Mouse (Mus musculus) stomach, adult 2 months (tissue): ENCODE data around the gene Trmt2a. TPM values are rescaled to one million over a fixed set of nuclear protein-coding genes. Genes with fewer than 3 reads are reported as not detected.

Source experiments
- polyA plus RNA-seq: library from polyadenylated mRNA; depleted of rRNA; stranded (reverse); fragments of >200 nt; gene quantifications from 2 replicates; pipeline ENCODE4 v1.2.3, GENCODE M21; 2012; rRNA removed

Gene Trmt2a
- polyA plus RNA-seq: 21.1 and 23.2 TPM in 2 replicates

GRCm38 (mm10) chr16:18248433-18249363 lies at the start of gene Trmt2a, which contains the start of gene Ranbp1:
Trmt2a (plus strand) TSS chr16:18248679.
Ranbp1 (minus strand) TSS chr16:18248732.

GRCm38 (mm10) chr16:18217579-18217978 lies 30.9 kb upstream of the Trmt2a start, which contains the start of gene Ccdc188:
Ccdc188 (plus strand) TSS chr16:18217879.

GRCm38 (mm10) chr16:18234671-18235388 lies 13.6 kb upstream of the Trmt2a start, which contains the start of gene Zdhhc8:
Zdhhc8 (minus strand) TSS chr16:18235136.

DNA sequence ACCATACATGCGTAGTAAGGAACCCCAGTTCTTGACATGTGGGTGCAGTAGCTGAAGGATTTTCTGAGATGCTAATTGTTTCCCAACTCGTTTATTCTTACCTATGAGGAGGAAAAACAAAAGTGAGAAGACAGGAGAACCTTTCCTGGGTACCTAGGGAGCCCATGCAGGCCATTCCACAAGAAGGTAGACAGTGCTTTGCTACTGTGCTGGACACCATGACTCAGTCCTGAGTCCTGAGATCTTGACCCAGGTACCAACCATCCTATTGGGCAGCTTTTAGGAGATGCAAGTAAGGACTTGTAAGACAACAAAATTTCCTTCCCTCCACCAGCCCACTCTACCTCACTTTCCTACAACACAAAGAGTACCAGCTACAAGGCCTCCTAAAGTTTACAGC lies 9.7 kb downstream of the Trmt2a start, which contains the start of gene Gm49776:
Gene Gm49776 (minus strand): TSS at position 101 of the 400 bp plus-strand sequence.

DNA sequence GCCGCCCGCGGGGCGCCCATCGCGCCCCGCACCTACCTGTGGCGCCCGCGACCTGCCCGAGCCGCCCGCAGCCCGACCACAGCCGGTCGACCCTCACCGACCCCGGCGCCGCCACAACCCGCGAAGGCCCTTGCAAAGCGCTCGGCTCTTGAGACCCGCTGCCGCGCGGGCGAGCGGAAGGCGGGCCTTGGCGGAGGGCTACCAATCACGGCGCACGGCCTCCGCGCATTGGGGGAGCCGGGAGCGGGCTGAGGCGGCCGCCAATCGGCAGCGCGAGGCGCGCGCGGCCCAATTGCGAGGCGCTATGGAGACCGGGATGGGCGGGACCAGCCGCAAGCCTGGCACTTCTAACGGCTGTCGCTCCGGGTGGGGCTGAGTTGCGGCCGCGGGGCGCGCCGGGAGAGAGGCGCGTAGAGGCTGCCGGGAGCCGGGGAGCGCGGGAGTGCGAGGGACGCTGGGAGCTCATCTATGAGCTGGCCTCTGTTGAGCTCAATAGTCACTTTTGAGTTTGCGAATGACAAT lies 40.6 kb downstream of the Trmt2a start, which contains the start of gene Dgcr8:
Gene Dgcr8 (minus strand): TSS at position 180 of the 522 bp plus-strand sequence.

Other genes with a start within 250 kb of the Trmt2a start
- 32.9 and 53.4 TPM in 2 replicates for gene Dgcr6, start 195.8 kb upstream of the Trmt2a start, polyA plus RNA-seq
- gene Prodh, start 158.5 kb upstream of the Trmt2a start, polyA plus RNA-seq: 17.1 and 18.7 TPM in 2 replicates
- gene Rtn4r, start 121.0 kb upstream of the Trmt2a start, polyA plus RNA-seq: 8.3 and 11.5 TPM in 2 replicates
- not detected in 2 replicates for gene Ccdc188, start 30.8 kb upstream of the Trmt2a start, polyA plus RNA-seq
- 44.7 and 45.3 TPM in 2 replicates for gene Zdhhc8, start 13.5 kb upstream of the Trmt2a start, polyA plus RNA-seq
- 33.3 and 35.3 TPM in 2 replicates for gene Ranbp1, start 53 bp downstream of the Trmt2a start, polyA plus RNA-seq
- not detected in 2 replicates for gene Gm49776, start 9.6 kb downstream of the Trmt2a start, polyA plus RNA-seq
- 2.6 and 4.9 TPM in 2 replicates for gene Dgcr8, start 40.6 kb downstream of the Trmt2a start, polyA plus RNA-seq
- 14.6 and 14.9 TPM in 2 replicates for gene Tango2, start 99.4 kb downstream of the Trmt2a start, polyA plus RNA-seq
- 6.5 and 9.3 TPM in 2 replicates for gene Arvcf, start 99.5 kb downstream of the Trmt2a start, polyA plus RNA-seq
- gene Txnrd2, start 177.7 kb downstream of the Trmt2a start, polyA plus RNA-seq: 9.4 and 9.9 TPM in 2 replicates
- gene Comt, start 178.2 kb downstream of the Trmt2a start, polyA plus RNA-seq: 74.6 and 90.5 TPM in 2 replicates